Mouse (Mus musculus) embryonic facial prominence, embryonic 11.5 days (tissue): ENCODE measurements at regions not wholly inside any gene's neighbourhood (a gene's known extent, or its start where the extent isn't known, plus 50 kb on each side); places are given as distances from the start of the nearest gene placed in this dataset.
A peak's percentile ranks its signal among the peaks of the same experiment; 100 is the strongest.

Experiments used
- ATAC-seq: fragments of 200-750 bp; cut with Nextera tagmentation; replicated peaks from 2 replicates; pipeline ENCODE4 v1.8.0; 2017; ENCODE audit warnings: low read depth; ENCODE audit not compliant: insufficient number of reproducible peaks, low FRiP score, low TSS enrichment
- DNase-seq: peaks from one replicate; pipeline ENCODE4 v3.0.0-alpha.2; 2015; ENCODE audit warnings: low spot score
- H3K27ac ChIP-seq: fragments of 300-500 bp; sonication (generic); replicated peaks from 2 replicates; pipeline ENCODE4 v1.5.1; 2014; ENCODE audit warnings: mild to moderate bottlenecking, low read depth, low read length, control low read depth
- H3K27me3 ChIP-seq: fragments of 300-500 bp; sonication (generic); 2 replicates; pipeline ENCODE4 v1.6.1; 2014; ENCODE audit warnings: mild to moderate bottlenecking, low read length, moderate library complexity, mixed read lengths; ENCODE audit not compliant: control insufficient read depth, insufficient read depth
- H3K36me3 ChIP-seq: fragments of 300-500 bp; sonication (generic); replicated peaks from 2 replicates; pipeline ENCODE4 v1.6.1; 2014; ENCODE audit warnings: low read depth, mild to moderate bottlenecking, low read length, moderate library complexity, mixed read lengths; ENCODE audit not compliant: control insufficient read depth, insufficient read depth
- H3K4me1 ChIP-seq: fragments of 300-500 bp; sonication (generic); 2 replicates; pipeline ENCODE4 v1.6.1; 2014; ENCODE audit warnings: low read length, mixed read lengths; ENCODE audit not compliant: control insufficient read depth, insufficient read depth
- H3K4me2 ChIP-seq: fragments of 300-500 bp; sonication (generic); 2 replicates; pipeline ENCODE4 v1.6.1; 2014; ENCODE audit warnings: low read depth, mild to moderate bottlenecking, control low read depth, low read length, moderate library complexity
- H3K4me3 ChIP-seq: fragments of 300-500 bp; sonication (generic); 2 replicates; pipeline ENCODE4 v1.5.1; 2014; ENCODE audit warnings: low read depth, low read length, control low read depth
- H3K9ac ChIP-seq: fragments of 300-500 bp; sonication (generic); replicated peaks from 2 replicates; pipeline ENCODE4 v1.6.1; 2014; ENCODE audit warnings: mild to moderate bottlenecking, control low read depth, low read length
- H3K9me3 ChIP-seq: fragments of 300-500 bp; sonication (generic); replicated peaks from 2 replicates; pipeline ENCODE4 v1.6.1; 2016; ENCODE audit warnings: mild to moderate bottlenecking, low read length, inconsistent platforms, mixed read lengths; ENCODE audit not compliant: control insufficient read depth
- WGBS: fragments of 180-500 bp; shearing (Covaris S2); extraction: QIAGEN DNeasy Blood & Tissue Kit; methylation state at CpG from one replicate; pipeline ENCODE4 v1.1.7; 2014; 5-methylcytosine and 5-hydroxymethylcytosine counted together

GRCm38 (mm10) chr7:37159801-37160200 lies 461.9 kb downstream of the Tshz3 start:
- WGBS, result 56% methylated on average over 8 of the region's 8 CpGs
- Histone ChIP-seq H3K9ac (no peak overlapping the region), H3K4me3 (no peak overlapping the region), H3K4me1 (no peaks in the 10 kb centered on the region), H3K36me3 (no peaks in the 10 kb centered on the region), H3K4me2 (no peak overlapping the region), H3K27ac (no peak overlapping the region), H3K27me3 (no peaks in the 10 kb centered on the region), H3K9me3 (no peaks in the 10 kb centered on the region)
- no peak for ATAC-seq
- DNase-seq, result no peak

- DNase-seq (peak; percentile 31), ATAC-seq (no peak)
- Histone ChIP-seq H3K36me3 (no peaks in the 10 kb centered on the region), H3K9me3 (no peaks in the 10 kb centered on the region), H3K4me3 (no peak overlapping the region), H3K4me1 (no peaks in the 10 kb centered on the region), H3K4me2 (no peak overlapping the region), H3K27me3 (no peaks in the 10 kb centered on the region), H3K9ac (no peak overlapping the region), H3K27ac (no peak overlapping the region)
- 55% methylated on average over 10 of the region's 10 CpGs for WGBS
These were observed 471.0 kb downstream of the Tshz3 start for GRCm38 (mm10) chr7:37168883-37169282.

- Histone ChIP-seq H3K9ac (no peak overlapping the region), H3K27me3 (no peaks in the 10 kb centered on the region), H3K9me3 (no peaks in the 10 kb centered on the region), H3K4me3 (no peak overlapping the region), H3K4me2 (no peak overlapping the region), H3K4me1 (no peaks in the 10 kb centered on the region; the same call in 1 of the 2 replicates), H3K36me3 (no peaks in the 10 kb centered on the region), H3K27ac (no peak overlapping the region)
- DNase-seq (no peak), ATAC-seq (no peak)
- 76% methylated on average over 3 of the region's 3 CpGs for WGBS
These were observed 477.8 kb downstream of the Tshz3 start for GRCm38 (mm10) chr7:37175746-37176145.

- Histone ChIP-seq H3K4me1 (no peaks in the 10 kb centered on the region; the same call in 1 of the 2 replicates), H3K4me3 (no peak overlapping the region), H3K9ac (no peak overlapping the region), H3K36me3 (no peaks in the 10 kb centered on the region), H3K9me3 (no peaks in the 10 kb centered on the region), H3K4me2 (no peak overlapping the region), H3K27me3 (no peaks in the 10 kb centered on the region), H3K27ac (no peak overlapping the region)
- DNase-seq, result peak; percentile 73
- WGBS, result 23% methylated on average over 4 of the region's 4 CpGs
- no peak for ATAC-seq
These were observed 480.3 kb downstream of the Tshz3 start for GRCm38 (mm10) chr7:37178256-37178655.

- no peaks in the 10 kb centered on the region for H3K9me3 ChIP-seq
- no peak overlapping the region for H3K4me3 ChIP-seq
- no peak overlapping the region for H3K27ac ChIP-seq
- no peaks in the 10 kb centered on the region for H3K36me3 ChIP-seq
- no peaks in the 10 kb centered on the region for H3K27me3 ChIP-seq
- no peak overlapping the region for H3K4me2 ChIP-seq
- DNase-seq (no peak), ATAC-seq (no peak)
- 62% methylated on average over 10 of the region's 10 CpGs for WGBS
- H3K9ac ChIP-seq, result no peak overlapping the region
- no peaks in the 10 kb centered on the region; the same call in 1 of the 2 replicates for H3K4me1 ChIP-seq
These were observed 482.0 kb downstream of the Tshz3 start for GRCm38 (mm10) chr7:37179907-37180306.

- Histone ChIP-seq H3K27ac (no peak overlapping the region), H3K36me3 (no peaks in the 10 kb centered on the region), H3K4me2 (no peak overlapping the region), H3K9ac (no peak overlapping the region), H3K4me1 (no peaks in the 10 kb centered on the region; the same call in 1 of the 2 replicates), H3K9me3 (no peaks in the 10 kb centered on the region), H3K27me3 (no peaks in the 10 kb centered on the region), H3K4me3 (no peak overlapping the region)
- DNase-seq, result no peak
- ATAC-seq, result no peak
- 58% methylated on average over 13 of the region's 13 CpGs for WGBS
These were observed 482.5 kb downstream of the Tshz3 start for GRCm38 (mm10) chr7:37180416-37180815.

GRCm38 (mm10) chr7:37181109-37181508 lies 483.2 kb downstream of the Tshz3 start:
- 36% methylated on average over 4 of the region's 4 CpGs for WGBS

GRCm38 (mm10) chr7:37192536-37192935 lies 494.6 kb downstream of the Tshz3 start:
- Histone ChIP-seq H3K27ac (no peak overlapping the region), H3K9ac (no peak overlapping the region), H3K4me2 (no peak overlapping the region), H3K27me3 (no peaks in the 10 kb centered on the region), H3K36me3 (no peaks in the 10 kb centered on the region), H3K9me3 (no peaks in the 10 kb centered on the region), H3K4me3 (no peak overlapping the region), H3K4me1 (no peaks in the 10 kb centered on the region)
- DNase-seq (no peak), ATAC-seq (no peak)
- 16% methylated on average over 2 of the region's 2 CpGs for WGBS

More at GRCm38 (mm10) chr7:37181109-37181508, 483.2 kb downstream of the Tshz3 start:
- no peaks in the 10 kb centered on the region for H3K27me3 ChIP-seq
- H3K4me2 ChIP-seq, result no peak overlapping the region
- ATAC-seq, result no peak
- H3K4me3 ChIP-seq, result no peak overlapping the region
- no peaks in the 10 kb centered on the region for H3K36me3 ChIP-seq
- no peaks in the 10 kb centered on the region; the same call in 1 of the 2 replicates for H3K4me1 ChIP-seq
- H3K27ac ChIP-seq, result no peak overlapping the region
- peak; percentile 45 for DNase-seq
- H3K9ac ChIP-seq, result no peak overlapping the region
- no peaks in the 10 kb centered on the region for H3K9me3 ChIP-seq
